Mouse (Mus musculus) frontal cortex, postnatal 36 days (tissue): ENCODE measurements around the gene Sp2.

Source experiments
- DNase-seq, 2 experiments: peaks; one replicate each; pipeline ENCODE4 v3.0.0; 2022; ENCODE audit warnings: low spot score in 2 of 2

Gene Sp2

GRCm38 (mm10) chr11:96938426-96938800 is 44.3 kb downstream of the Sp2 start:
- no peak for DNase-seq

- no peak for DNase-seq
Measured at GRCm38 (mm10) chr11:96937549-96938425, 45.0 kb downstream of the Sp2 start.

GRCm38 (mm10) chr11:96935872-96936650 is 46.7 kb downstream of the Sp2 start:
- no peak for DNase-seq

DNA sequence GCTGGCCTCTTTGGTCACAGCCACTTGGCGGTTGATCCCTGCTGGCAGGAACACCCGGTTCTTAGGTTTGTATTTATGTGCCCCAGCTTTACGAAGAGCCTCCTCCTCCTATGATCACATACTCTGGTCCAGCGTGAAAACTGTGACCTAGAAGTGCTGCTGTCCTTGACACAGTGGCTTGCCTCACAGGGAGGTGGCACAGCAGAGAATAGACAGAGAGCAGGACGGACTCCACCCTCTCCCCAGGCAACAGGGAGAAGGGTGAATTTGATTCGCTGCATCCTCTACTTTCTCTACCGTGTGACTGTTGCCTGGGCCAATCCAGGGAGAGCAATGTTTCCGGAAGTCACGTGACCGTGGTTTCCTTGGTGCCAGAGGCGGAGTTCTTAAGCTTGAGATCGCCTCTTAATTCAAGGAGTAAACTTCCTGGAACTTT is 47.8 kb downstream of the Sp2 start:
- peak in 1 of 2 experiments; percentile 43 for DNase-seq

DNA sequence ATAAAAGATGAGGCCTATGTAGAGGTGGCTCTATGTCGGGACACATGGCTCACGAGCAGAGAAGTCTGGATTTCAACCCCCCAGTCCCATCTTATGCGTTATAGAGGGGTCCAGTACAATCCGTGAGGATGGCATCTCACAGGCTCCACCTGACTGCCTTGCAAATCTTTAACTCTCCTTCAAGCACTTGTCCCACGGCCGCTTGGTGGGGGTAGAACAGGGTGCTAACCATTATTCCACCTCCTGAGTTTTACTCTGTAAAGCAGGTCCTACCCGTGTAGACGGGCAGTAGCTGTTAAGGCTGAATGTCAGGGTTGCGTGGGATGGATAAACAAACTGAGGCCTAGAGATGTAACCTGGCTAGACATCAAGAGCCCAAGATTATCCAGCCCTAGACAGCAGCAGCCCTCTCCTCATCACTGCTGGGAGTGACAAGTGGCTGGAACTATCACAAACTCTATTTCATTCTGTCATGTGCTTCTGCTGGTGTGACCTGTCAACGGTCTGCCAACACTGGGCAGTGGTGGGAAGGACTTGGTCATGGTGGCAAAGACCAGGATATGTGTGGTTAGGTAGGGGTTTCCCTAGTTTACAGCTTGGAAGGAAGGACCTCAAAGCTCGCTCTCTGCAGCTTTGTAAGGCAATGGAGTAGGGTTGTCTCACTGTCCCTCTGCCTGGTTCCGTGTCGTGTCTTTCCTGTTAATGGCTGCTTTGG is 49.0 kb downstream of the Sp2 start:
- no peak for DNase-seq

DNA sequence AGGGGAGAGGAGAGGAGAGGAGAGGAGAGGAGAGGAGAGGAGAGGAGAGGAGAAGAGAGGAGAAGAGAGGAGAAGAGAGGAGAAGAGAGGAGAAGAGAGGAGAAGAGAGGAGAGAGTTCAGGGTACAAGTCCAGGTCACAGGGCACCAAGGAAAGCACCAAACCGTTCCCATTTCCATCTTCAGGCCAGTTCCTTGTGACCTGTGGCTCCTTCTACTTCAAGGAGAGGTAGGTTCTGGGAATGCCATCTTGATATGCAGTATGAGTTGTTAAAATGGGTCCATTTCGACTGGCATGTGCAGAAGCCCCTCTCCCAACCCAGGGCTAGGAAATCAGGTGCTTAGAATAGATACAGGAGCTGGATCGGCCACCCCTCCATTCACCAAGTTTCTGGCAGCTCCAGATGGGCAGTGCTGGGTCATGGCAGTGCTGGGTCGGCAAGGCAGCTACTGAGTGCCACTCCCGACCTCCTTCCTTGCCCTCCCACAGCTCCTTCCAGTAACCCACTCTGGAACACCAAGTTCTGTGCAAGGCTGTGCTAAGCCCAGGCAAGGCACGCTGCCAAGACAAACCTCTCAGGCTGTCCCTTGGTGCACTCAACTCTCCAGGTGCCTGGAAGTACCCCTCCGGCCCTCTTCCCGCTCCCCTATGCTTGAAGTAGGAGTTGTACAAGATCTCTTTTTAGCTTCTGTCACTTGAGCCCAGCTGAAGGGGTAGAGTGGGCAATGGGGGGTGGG is 51.3 kb downstream of the Sp2 start:
- DNase-seq = no peak

GRCm38 (mm10) chr11:96929766-96930331 is 52.9 kb downstream of the Sp2 start:
- DNase-seq = no peak

DNA sequence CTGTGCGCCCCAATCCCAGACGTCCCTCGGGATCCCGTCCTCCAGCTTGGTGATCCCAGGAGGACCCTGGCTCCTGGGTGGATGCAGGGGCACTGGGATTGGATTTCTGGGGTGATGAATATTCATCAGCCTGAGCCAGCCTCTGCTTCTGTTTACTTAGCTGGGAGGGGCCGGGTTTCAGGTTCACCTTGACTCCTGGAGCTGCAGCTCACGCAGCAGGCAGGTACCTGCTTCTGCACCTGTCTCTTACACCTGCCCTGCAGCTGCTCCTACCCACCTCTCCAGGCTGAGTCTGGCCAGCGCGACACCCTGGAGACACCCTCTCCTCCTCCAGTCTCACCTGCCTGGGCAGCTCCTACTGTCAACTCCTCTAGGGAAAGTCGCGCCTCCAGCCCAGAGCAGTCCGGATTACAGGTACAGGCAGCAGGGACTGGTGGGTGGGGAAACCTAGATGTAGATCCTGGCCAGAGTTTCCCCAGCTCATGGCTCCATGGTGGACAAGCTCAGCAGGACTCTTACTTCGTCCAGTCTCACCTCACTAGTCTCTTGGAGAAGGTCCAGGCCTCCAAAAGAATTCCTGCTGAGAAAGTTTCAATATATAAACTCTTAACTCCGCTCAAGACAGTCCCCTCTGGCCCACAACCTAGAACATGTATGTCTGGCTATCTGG is 53.5 kb downstream of the Sp2 start:
- no peak for DNase-seq

- no peak for DNase-seq
Measured at GRCm38 (mm10) chr11:96928691-96929090, 54.1 kb downstream of the Sp2 start.

- DNase-seq = no peak
Measured at GRCm38 (mm10) chr11:96928088-96928487, 54.7 kb downstream of the Sp2 start, which contains the start of gene Prr15l. TSS of gene Prr15l (plus strand) at chr11:96928104.

- no peak for DNase-seq
Measured at GRCm38 (mm10) chr11:96926587-96926986, 56.2 kb downstream of the Sp2 start.

GRCm38 (mm10) chr11:96925469-96926148 is 57.1 kb downstream of the Sp2 start:
- DNase-seq = no peak

DNA sequence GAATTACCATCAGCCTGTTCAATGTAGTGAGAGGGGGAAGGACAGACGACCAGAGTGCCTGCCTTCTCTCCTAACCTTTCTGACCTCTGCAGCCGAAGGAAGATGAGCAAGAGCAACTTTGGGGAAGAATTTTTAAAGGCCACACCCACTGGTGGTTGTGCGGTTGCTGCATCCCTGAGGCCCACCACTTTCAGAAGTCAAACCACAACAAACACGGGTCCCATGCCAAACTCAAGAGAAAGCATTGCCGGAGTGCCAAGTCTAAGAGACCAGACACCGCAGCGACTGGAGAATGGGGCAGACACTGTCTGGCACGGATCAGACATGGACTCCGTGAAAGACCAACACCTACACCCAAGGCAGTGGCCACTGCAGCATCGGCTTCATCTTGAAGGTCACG is 57.9 kb downstream of the Sp2 start:
- no peak for DNase-seq

DNA sequence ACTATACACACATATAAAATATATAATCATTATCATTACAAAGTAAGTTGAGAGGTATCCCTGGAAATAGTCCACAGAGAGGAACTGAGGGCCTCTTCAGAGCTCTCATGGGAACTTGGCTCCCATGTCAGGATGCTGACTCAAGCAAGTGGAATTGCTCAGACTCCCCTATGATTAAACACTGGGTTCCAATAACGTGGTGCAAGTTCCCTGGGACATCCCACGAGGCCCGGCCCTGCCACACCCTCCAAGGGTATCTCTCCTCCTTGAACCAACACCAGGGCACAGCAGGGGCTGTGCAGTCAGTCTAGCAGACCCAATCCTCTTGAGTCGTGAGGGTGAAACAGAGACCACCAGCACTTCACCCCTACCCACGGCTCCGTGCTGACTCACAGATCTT is 63.8 kb downstream of the Sp2 start:
- DNase-seq = no peak

- DNase-seq = no peak
Measured at GRCm38 (mm10) chr11:96917415-96917814, 65.3 kb downstream of the Sp2 start.

- no peak for DNase-seq
Measured at GRCm38 (mm10) chr11:96916885-96917396, 65.8 kb downstream of the Sp2 start.

- peak; percentile 98 to 99 for DNase-seq
Measured at GRCm38 (mm10) chr11:96916044-96916884, 66.5 kb downstream of the Sp2 start, which contains the start of gene Cdk5rap3. TSS of gene Cdk5rap3 (minus strand) at chr11:96916496.

GRCm38 (mm10) chr11:96912682-96913081 is 70.1 kb downstream of the Sp2 start:
- DNase-seq = no peak

- peak; percentile 80 to 88 for DNase-seq
Measured at GRCm38 (mm10) chr11:96910003-96910402, 72.8 kb downstream of the Sp2 start.
